Mouse (Mus musculus) limb, embryonic 13.5 days (tissue): ENCODE data around the gene Hoxd3. TPM values are rescaled to one million over a fixed set of nuclear protein-coding genes. Genes with fewer than 3 reads are reported as not detected.
A peak's percentile ranks its signal among the peaks of the same experiment; 100 is the strongest.

ENCODE experiments used
- ATAC-seq: fragments of 200-750 bp; cut with Nextera tagmentation; 2 replicates; pipeline ENCODE4 v1.8.0; 2017; ENCODE audit warnings: low read depth, moderate number of reproducible peaks, moderate TSS enrichment; ENCODE audit not compliant: low FRiP score
- H3K27ac ChIP-seq: fragments of 300-500 bp; sonication (generic); 2 replicates; pipeline ENCODE4 v1.5.1; 2015; ENCODE audit warnings: inconsistent platforms, mild to moderate bottlenecking, moderate library complexity
- H3K27me3 ChIP-seq: fragments of 300-500 bp; sonication (generic); 2 replicates; pipeline ENCODE4 v1.6.1; 2015; ENCODE audit warnings: mild to moderate bottlenecking, inconsistent platforms
- H3K36me3 ChIP-seq: fragments of 300-500 bp; sonication (generic); 2 replicates; pipeline ENCODE4 v1.6.1; 2015; ENCODE audit warnings: inconsistent platforms, mild to moderate bottlenecking, moderate library complexity
- H3K4me1 ChIP-seq: fragments of 300-500 bp; sonication (generic); 2 replicates; pipeline ENCODE4 v1.6.1; 2015; ENCODE audit warnings: inconsistent platforms
- H3K4me2 ChIP-seq: fragments of 300-500 bp; sonication (generic); replicated peaks from 2 replicates; pipeline ENCODE4 v1.6.1; 2015; ENCODE audit warnings: inconsistent platforms, mild to moderate bottlenecking, moderate library complexity
- H3K4me3 ChIP-seq: fragments of 300-500 bp; sonication (generic); 2 replicates; pipeline ENCODE4 v1.5.1; 2015; ENCODE audit warnings: moderate library complexity, mild to moderate bottlenecking, inconsistent platforms
- H3K9ac ChIP-seq: fragments of 300-500 bp; sonication (generic); 2 replicates; pipeline ENCODE4 v1.6.1; 2015; ENCODE audit warnings: mild to moderate bottlenecking, inconsistent platforms
- H3K9me3 ChIP-seq: fragments of 300-500 bp; sonication (generic); 2 replicates; pipeline ENCODE4 v1.6.1; 2016; ENCODE audit warnings: inconsistent platforms
- WGBS: fragments of 180-500 bp; shearing (Covaris S2); methylation state at CpG from one replicate; pipeline ENCODE4 v1.1.7; 2015; 5-methylcytosine and 5-hydroxymethylcytosine counted together
- polyA plus RNA-seq: library from polyadenylated mRNA; unstranded; fragments of >200 nt; fragmentation: Nextera tagmentation; extraction: Ambion mirVana; gene quantifications from 2 replicates; pipeline ENCODE4 v1.2.1, GENCODE M21; 2015

The Hoxd3 gene
- 0.84 and 0.88 TPM in 2 replicates for polyA plus RNA-seq

GRCm38 (mm10) chr2:74711721-74712621 is at the start of gene Hoxd3, which contains the start of gene Hoxd4:
Gene Hoxd3 (plus strand): TSS chr2:74711927.
Gene Hoxd4 (plus strand): TSS chr2:74711929.
- Histone ChIP-seq H3K4me1 (peaks cover 27% of the 10 kb centered on the region), H3K4me3 (peak within 1 kb of the TSS; percentile 53), H3K4me2 (peak within 1 kb of the TSS; percentile 72), H3K9me3 (no peaks in the 10 kb centered on the region), H3K36me3 (no peaks in the 10 kb centered on the region), H3K27me3 (peaks cover 96% of the 10 kb centered on the region), H3K27ac (peak within 1 kb of the TSS; percentile 58), H3K9ac (peak within 1 kb of the TSS; percentile 69)
- WGBS: under 1% methylated on average over 65 of the region's 65 CpGs
- ATAC-seq: 0 out of 2 replicates have a peak, but pooled peaks have one; percentile 34

DNA sequence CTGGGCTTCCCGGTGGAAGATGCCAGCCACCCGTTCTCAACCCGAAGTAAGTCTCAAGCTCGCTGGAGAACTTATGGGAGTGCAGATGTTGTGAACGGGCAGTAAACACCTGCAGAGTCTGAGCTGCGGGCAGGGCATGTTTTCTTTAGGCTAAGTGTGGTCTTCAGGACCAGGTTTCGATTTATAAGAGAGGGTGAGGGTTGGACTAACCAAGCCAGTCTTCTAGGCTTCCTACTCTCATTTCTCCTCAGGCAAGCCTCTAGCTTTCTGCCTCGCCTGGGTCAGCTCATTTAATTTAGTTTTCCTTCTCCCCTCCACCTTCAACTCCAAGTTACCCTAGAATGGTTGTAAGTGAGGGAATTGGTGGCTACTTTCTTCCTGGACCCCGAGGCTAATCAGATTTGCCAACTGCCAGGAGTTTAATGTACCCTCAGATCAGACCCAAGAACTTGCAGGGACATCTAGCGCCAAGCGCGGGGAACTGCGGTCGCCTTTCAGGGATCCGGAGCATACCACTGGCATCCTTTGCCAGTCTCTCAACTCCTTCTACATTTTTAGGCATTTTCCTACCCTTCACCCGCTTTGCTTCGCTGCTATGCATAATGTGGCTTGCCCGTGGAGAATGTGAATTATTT is 48.3 kb upstream of the Hoxd3 start:
- peak overlapping the region; percentile 36 for H3K4me3 ChIP-seq
- H3K9ac ChIP-seq: peak overlapping the region; percentile 64
- H3K9me3 ChIP-seq: no peaks in the 10 kb centered on the region
- peak overlapping the region; percentile 74 for H3K4me2 ChIP-seq
- H3K4me1 ChIP-seq: peaks cover 16% of the 10 kb centered on the region
- WGBS: 2% methylated on average over 18 of the region's 18 CpGs
- H3K36me3 ChIP-seq: no peaks in the 10 kb centered on the region
- ATAC-seq: no peak
- peaks cover 57% of the 10 kb centered on the region for H3K27me3 ChIP-seq
- peak overlapping the region; percentile 85 for H3K27ac ChIP-seq

- H3K4me3 ChIP-seq: peak overlapping the region; percentile 79
- no peak for ATAC-seq
- no peaks in the 10 kb centered on the region for H3K9me3 ChIP-seq
- peaks cover 7% of the 10 kb centered on the region; the same call in 1 of the 2 replicates for H3K36me3 ChIP-seq
- 6% methylated on average over 7 of the region's 7 CpGs for WGBS
- H3K4me2 ChIP-seq: peak overlapping the region; percentile 68
- H3K27ac ChIP-seq: peak overlapping the region; percentile 80
- peak overlapping the region; percentile 75 for H3K9ac ChIP-seq
- H3K4me1 ChIP-seq: peaks cover 11% of the 10 kb centered on the region; the same call in 1 of the 2 replicates
- H3K27me3 ChIP-seq: peaks cover 58% of the 10 kb centered on the region
Measured at GRCm38 (mm10) chr2:74666411-74666810, 45.3 kb upstream of the Hoxd3 start.

GRCm38 (mm10) chr2:74667191-74667841 is 44.4 kb upstream of the Hoxd3 start:
- no peaks in the 10 kb centered on the region for H3K9me3 ChIP-seq
- peaks cover 7% of the 10 kb centered on the region; the same call in 1 of the 2 replicates for H3K36me3 ChIP-seq
- 2% methylated on average over 36 of the region's 36 CpGs for WGBS
- H3K27me3 ChIP-seq: peaks cover 54% of the 10 kb centered on the region
- H3K4me1 ChIP-seq: peaks cover 5% of the 10 kb centered on the region; the same call in 1 of the 2 replicates
- H3K9ac ChIP-seq: peak overlapping the region; percentile 97
- peak overlapping the region; percentile 79 for H3K4me3 ChIP-seq
- H3K27ac ChIP-seq: peak overlapping the region; percentile 96
- no peak for ATAC-seq
- peak overlapping the region; percentile 68 for H3K4me2 ChIP-seq

- Histone ChIP-seq H3K9ac (peak within 1 kb of the TSS; percentile 97), H3K27me3 (peaks cover 49% of the 10 kb centered on the region), H3K9me3 (no peaks in the 10 kb centered on the region), H3K27ac (peak within 1 kb of the TSS; percentile 96), H3K36me3 (peaks cover 7% of the 10 kb centered on the region; the same call in 1 of the 2 replicates), H3K4me1 (peaks cover 10% of the 10 kb centered on the region; the same call in 1 of the 2 replicates), H3K4me2 (peak within 1 kb of the TSS; percentile 68), H3K4me3 (peak within 1 kb of the TSS; percentile 79)
- WGBS: 0% methylated on average over 29 of the region's 51 CpGs
- ATAC-seq: peak; percentile 86
Measured at GRCm38 (mm10) chr2:74667842-74668357, 43.8 kb upstream of the Hoxd3 start, which contains the start of gene Hoxd13. Gene Hoxd13 (plus strand): TSS chr2:74668310.

GRCm38 (mm10) chr2:74668370-74669229 is 43.1 kb upstream of the Hoxd3 start:
- peak overlapping the region; percentile 79 for H3K4me3 ChIP-seq
- H3K4me2 ChIP-seq: peak overlapping the region; percentile 68
- no peak for ATAC-seq
- peaks cover 7% of the 10 kb centered on the region; the same call in 1 of the 2 replicates for H3K36me3 ChIP-seq
- H3K4me1 ChIP-seq: peaks cover 15% of the 10 kb centered on the region
- H3K27me3 ChIP-seq: peaks cover 48% of the 10 kb centered on the region
- H3K27ac ChIP-seq: peak overlapping the region; percentile 96
- under 1% methylated on average over 65 of the region's 74 CpGs for WGBS
- H3K9ac ChIP-seq: peak overlapping the region; percentile 97
- no peaks in the 10 kb centered on the region for H3K9me3 ChIP-seq

DNA sequence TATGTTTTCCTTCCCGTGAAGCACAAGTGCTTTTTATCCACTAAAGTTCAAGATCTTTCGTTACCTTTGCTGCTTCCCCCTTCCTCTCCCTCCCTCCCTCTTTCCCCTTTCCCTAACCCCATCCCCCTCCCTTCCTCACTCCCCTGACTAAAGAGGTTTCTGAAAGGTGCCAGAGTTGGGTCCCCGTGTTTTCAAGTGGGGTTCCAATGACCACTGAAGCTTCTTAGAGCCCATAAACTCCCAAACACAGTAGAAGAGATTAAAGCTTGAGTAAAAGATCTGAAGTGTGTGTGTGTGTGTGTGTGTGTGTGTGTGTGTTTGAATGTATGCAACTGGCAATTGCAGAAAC is 42.5 kb upstream of the Hoxd3 start:
- H3K36me3 ChIP-seq: peaks cover 7% of the 10 kb centered on the region; the same call in 1 of the 2 replicates
- no peaks in the 10 kb centered on the region for H3K9me3 ChIP-seq
- H3K9ac ChIP-seq: peak overlapping the region; percentile 97
- H3K27ac ChIP-seq: peak overlapping the region; percentile 96
- no peak for ATAC-seq
- H3K4me3 ChIP-seq: peak overlapping the region; percentile 79
- 0% methylated on average over 3 of the region's 3 CpGs for WGBS
- peak overlapping the region; percentile 68 for H3K4me2 ChIP-seq
- H3K4me1 ChIP-seq: peaks cover 20% of the 10 kb centered on the region
- H3K27me3 ChIP-seq: peaks cover 48% of the 10 kb centered on the region

- ATAC-seq: no peak
- H3K27ac ChIP-seq: peak overlapping the region; percentile 96; the same call in 1 of the 2 replicates
- peaks cover 21% of the 10 kb centered on the region for H3K4me1 ChIP-seq
- peak overlapping the region; percentile 79 for H3K4me3 ChIP-seq
- peaks cover 7% of the 10 kb centered on the region; the same call in 1 of the 2 replicates for H3K36me3 ChIP-seq
- WGBS: 5% methylated on average over 14 of the region's 14 CpGs
- H3K27me3 ChIP-seq: peaks cover 48% of the 10 kb centered on the region
- peak overlapping the region; percentile 68 for H3K4me2 ChIP-seq
- peak overlapping the region; percentile 97 for H3K9ac ChIP-seq
- H3K9me3 ChIP-seq: no peaks in the 10 kb centered on the region
Measured at GRCm38 (mm10) chr2:74669650-74670235, 42.0 kb upstream of the Hoxd3 start.

GRCm38 (mm10) chr2:74670632-74671188 is 41.0 kb upstream of the Hoxd3 start:
- Histone ChIP-seq H3K4me3 (peak overlapping the region; percentile 79), H3K9ac (peak overlapping the region; percentile 97), H3K36me3 (peaks cover 7% of the 10 kb centered on the region; the same call in 1 of the 2 replicates), H3K4me1 (peaks cover 28% of the 10 kb centered on the region), H3K4me2 (peak overlapping the region; percentile 75), H3K27me3 (peaks cover 55% of the 10 kb centered on the region), H3K9me3 (no peaks in the 10 kb centered on the region), H3K27ac (peak overlapping the region; percentile 61; the same call in 1 of the 2 replicates)
- no peak for ATAC-seq
- WGBS: 7% methylated on average over 3 of the region's 3 CpGs

DNA sequence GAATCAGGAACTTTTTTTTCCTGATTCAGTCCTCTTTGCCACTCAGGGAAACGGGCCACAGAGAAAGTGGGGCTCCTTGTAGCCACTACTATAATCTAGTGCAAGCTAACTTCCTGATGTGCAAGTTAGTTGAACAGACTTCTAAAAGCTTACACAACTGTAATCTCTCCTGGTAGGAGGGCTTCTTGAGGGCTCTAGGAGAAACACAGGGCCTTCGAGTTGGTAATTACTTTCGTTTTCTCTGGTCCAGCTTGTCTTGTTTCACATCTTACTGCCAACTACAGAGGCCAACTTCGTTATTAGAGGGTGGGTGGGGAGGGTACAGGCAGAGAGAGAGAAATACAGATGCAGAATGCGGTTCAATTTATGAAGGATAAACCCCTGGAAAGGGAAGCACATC is 39.9 kb upstream of the Hoxd3 start:
- ATAC-seq: no peak

More for the DNA sequence above, 39.9 kb upstream of the Hoxd3 start:
- 15% methylated on average over 5 of the region's 5 CpGs for WGBS
- H3K27me3 ChIP-seq: peaks cover 57% of the 10 kb centered on the region
- no peaks in the 10 kb centered on the region for H3K9me3 ChIP-seq
- peak overlapping the region; percentile 97 for H3K27ac ChIP-seq
- H3K4me1 ChIP-seq: peaks cover 28% of the 10 kb centered on the region
- peak overlapping the region; percentile 79 for H3K4me3 ChIP-seq
- H3K9ac ChIP-seq: peak overlapping the region; percentile 97
- peak overlapping the region; percentile 75 for H3K4me2 ChIP-seq
- H3K36me3 ChIP-seq: peaks cover 7% of the 10 kb centered on the region; the same call in 1 of the 2 replicates
